9 mouse cellular contexts compared by ENCODE assay signal in genomic region chr3:69962187-69962586, GRCm38 (mm10). TPM values are rescaled to one million over a fixed set of nuclear protein-coding genes. Genes with fewer than 3 reads are reported as not detected.
DNase-seq lines count a peak whose midpoint lies in the region; ATAC-seq and TF ChIP-seq lines count a peak whose summit lies in the region.
"Had no signal": no experiment of that assay in that cellular context is flagged by ENCODE, and none has a peak within 500 bp of the region (broad histone marks: within the 10 kb centered on the region; RNA-seq: fewer than 3 reads in every experiment).

No protein-coding gene starts in this region.

- H3K4me2 ChIP-seq in heart, postnatal 0 days (ENCODE audit: low read depth, low read length): no peak overlapping the region
- H3K4me2 ChIP-seq in heart, embryonic 11.5 days: no peak overlapping the region
- no peak overlapping the region for H3K4me2 ChIP-seq in liver, postnatal 0 days (ENCODE audit: low read depth, low read length)
- H3K4me2 ChIP-seq: embryonic facial prominence, embryonic 15.5 days had no signal

- no peak for ATAC-seq in heart, postnatal 0 days (ENCODE audit: insufficient read depth, low read depth)
- no peak for ATAC-seq in heart, embryonic 11.5 days (replicated peaks; ENCODE audit: insufficient number of reproducible peaks, low FRiP score, low TSS enrichment)
- no peak for ATAC-seq in liver, postnatal 0 days
- ATAC-seq in inflammation-experienced regulatory T-cells, adult 6 months: no peak

- TF ChIP-seq CTCF in heart, postnatal 0 days (IDR thresholded peaks at IDR 0.05; ENCODE audit: low read depth): peak; percentile 60
- peak; percentile 70 for TF ChIP-seq CTCF in liver, postnatal 0 days (IDR thresholded peaks at IDR 0.05; ENCODE audit: low read depth)

- DNase-seq in heart, postnatal 0 days (ENCODE audit: low spot score): peak; percentile 7
- peak; percentile 44 for DNase-seq in A20 (ENCODE audit: low read depth, low spot score)
- DNase-seq in ZHBTc4 (ENCODE audit: low read depth, low spot score): peak; percentile 69
- DNase-seq in embryo, embryonic 10.5 days (ENCODE audit: low spot score): peak; percentile 59
- DNase-seq in liver, postnatal 0 days: peak; percentile 25
- no peak for DNase-seq in MN1 (ENCODE audit: low spot score)

- no peak overlapping the region for H3K4me3 ChIP-seq in heart, postnatal 0 days (ENCODE audit: low read depth, low read length)
- no peak overlapping the region for H3K4me3 ChIP-seq in heart, embryonic 11.5 days (ENCODE audit: low read depth, low read length)
- H3K4me3 ChIP-seq in liver, postnatal 0 days (ENCODE audit: low read depth, low read length): no peak overlapping the region
- H3K4me3 ChIP-seq: embryonic facial prominence, embryonic 15.5 days had no signal

- no peak overlapping the region for H3K27ac ChIP-seq in heart, postnatal 0 days (ENCODE audit: low read depth)
- no peak overlapping the region for H3K27ac ChIP-seq in heart, embryonic 11.5 days (ENCODE audit: low read depth, low read length)
- no peak overlapping the region for H3K27ac ChIP-seq in liver, postnatal 0 days (ENCODE audit: low read depth)
- H3K27ac ChIP-seq: embryonic facial prominence, embryonic 15.5 days had no signal

- no peak for TF ChIP-seq EP300 in heart, postnatal 0 days (IDR thresholded peaks at IDR 0.05; ENCODE audit: low read depth)
- TF ChIP-seq EP300 in liver, postnatal 0 days (IDR thresholded peaks at IDR 0.05; ENCODE audit: low read depth): no peak

- H3K36me3 ChIP-seq in heart, postnatal 0 days (replicated peaks; ENCODE audit: control insufficient read depth, insufficient read depth, low read length): no peaks in the 10 kb centered on the region
- H3K36me3 ChIP-seq in heart, embryonic 11.5 days (ENCODE audit: control insufficient read depth, insufficient read depth, low read length): no peaks in the 10 kb centered on the region
- H3K36me3 ChIP-seq in liver, postnatal 0 days (replicated peaks; ENCODE audit: insufficient read depth, low read length): no peaks in the 10 kb centered on the region
- H3K36me3 ChIP-seq: embryonic facial prominence, embryonic 15.5 days had no signal

- 54% methylated on average over 5 of the region's 5 CpGs for WGBS in heart, postnatal 0 days
- WGBS in heart, embryonic 11.5 days (ENCODE audit: insufficient replicate concordance): 57% methylated on average over 5 of the region's 5 CpGs
- WGBS in liver, postnatal 0 days (ENCODE audit: insufficient replicate concordance): 53% methylated on average over 5 of the region's 5 CpGs

- H3K9me3 ChIP-seq in heart, postnatal 0 days (replicated peaks; ENCODE audit: control insufficient read depth, low read length): no peaks in the 10 kb centered on the region
- H3K9me3 ChIP-seq in heart, embryonic 11.5 days (replicated peaks; ENCODE audit: control insufficient read depth, low read length): no peaks in the 10 kb centered on the region
- no peaks in the 10 kb centered on the region for H3K9me3 ChIP-seq in liver, postnatal 0 days (ENCODE audit: low read length)
- H3K9me3 ChIP-seq: embryonic facial prominence, embryonic 15.5 days had no signal

- no peaks in the 10 kb centered on the region for H3K27me3 ChIP-seq in heart, postnatal 0 days (ENCODE audit: control insufficient read depth, insufficient read depth, low read length)
- H3K27me3 ChIP-seq in heart, embryonic 11.5 days (ENCODE audit: control insufficient read depth, insufficient read depth, low read length): no peaks in the 10 kb centered on the region
- no peaks in the 10 kb centered on the region for H3K27me3 ChIP-seq in liver, postnatal 0 days (ENCODE audit: insufficient read depth, low read length)
- H3K27me3 ChIP-seq: embryonic facial prominence, embryonic 15.5 days had no signal

- H3K4me1 ChIP-seq in heart, postnatal 0 days (ENCODE audit: control insufficient read depth, insufficient read depth): no peaks in the 10 kb centered on the region
- no peaks in the 10 kb centered on the region for H3K4me1 ChIP-seq in heart, embryonic 11.5 days (ENCODE audit: control insufficient read depth, insufficient read depth, low read length)
- no peaks in the 10 kb centered on the region for H3K4me1 ChIP-seq in liver, postnatal 0 days (ENCODE audit: insufficient read depth)
- H3K4me1 ChIP-seq: embryonic facial prominence, embryonic 15.5 days had no signal

- H3K9ac ChIP-seq in heart, postnatal 0 days (replicated peaks; ENCODE audit: low read depth, low read length): no peak overlapping the region
- no peak overlapping the region for H3K9ac ChIP-seq in heart, embryonic 11.5 days (ENCODE audit: low read depth, low read length)
- no peak overlapping the region for H3K9ac ChIP-seq in liver, postnatal 0 days (replicated peaks)
- H3K9ac ChIP-seq: embryonic facial prominence, embryonic 15.5 days had no signal

RNA-seq across cellular contexts. Expression of gene Otol1, which starts 45.2 kb away (rescaled TPM):
- not detected in 2 replicates for total RNA-seq in heart, postnatal 0 days (2014; rRNA removed; ENCODE audit: low replicate concordance)
- not detected in 2 replicates for polyA plus RNA-seq in heart, postnatal 0 days (2015; fragmentation: Nextera tagmentation; extraction: Ambion mirVana)
- not detected in 2 replicates for polyA plus RNA-seq in heart, embryonic 11.5 days (2014; fragmentation: Nextera tagmentation; extraction: Ambion mirVana)
- polyA plus RNA-seq in liver, postnatal 0 days (2015; fragmentation: Nextera tagmentation; extraction: Ambion mirVana): not detected in 2 replicates
- not detected for polyA plus RNA-seq in inflammation-experienced regulatory T-cells, adult 6 months (2017; shearing (Covaris generic))
- polyA plus RNA-seq: embryonic facial prominence, embryonic 15.5 days had no signal
